Mouse (Mus musculus) kidney, embryonic 14.5 days (tissue): ENCODE data around the gene AA986860. TPM values are rescaled to one million over a fixed set of nuclear protein-coding genes. Genes with fewer than 3 reads are reported as not detected.

Experiments
- ATAC-seq: fragments of 200-750 bp; cut with Nextera tagmentation; 2 replicates; pipeline ENCODE4 v1.8.0; 2017; ENCODE audit warnings: moderate number of reproducible peaks, mild to moderate bottlenecking, moderate TSS enrichment, moderate library complexity; ENCODE audit not compliant: low FRiP score, low TSS enrichment
- H3K27ac ChIP-seq: fragments of 300-500 bp; sonication (generic); 2 replicates; pipeline ENCODE4 v1.5.1; 2014; ENCODE audit warnings: low read depth, mild to moderate bottlenecking, low read length, moderate library complexity, mixed read lengths
- H3K27me3 ChIP-seq: fragments of 300-500 bp; sonication (generic); 2 replicates; pipeline ENCODE4 v1.6.1; 2014; ENCODE audit warnings: mild to moderate bottlenecking, low read length; ENCODE audit not compliant: control insufficient read depth, insufficient read depth
- H3K36me3 ChIP-seq: fragments of 300-500 bp; sonication (generic); 2 replicates; pipeline ENCODE4 v1.6.1; 2014; ENCODE audit warnings: low read length, mixed read lengths; ENCODE audit not compliant: control insufficient read depth, insufficient read depth
- H3K4me1 ChIP-seq: fragments of 300-500 bp; sonication (generic); 2 replicates; pipeline ENCODE4 v1.6.1; 2014; ENCODE audit warnings: low read length, mixed read lengths; ENCODE audit not compliant: control insufficient read depth, insufficient read depth
- H3K4me2 ChIP-seq: fragments of 300-500 bp; sonication (generic); replicated peaks from 2 replicates; pipeline ENCODE4 v1.6.1; 2014; ENCODE audit warnings: low read depth, mild to moderate bottlenecking, low read length
- H3K4me3 ChIP-seq: fragments of 300-500 bp; sonication (generic); 2 replicates; pipeline ENCODE4 v1.5.1; 2014; ENCODE audit warnings: mild to moderate bottlenecking, low read length
- H3K9ac ChIP-seq: fragments of 300-500 bp; sonication (generic); 2 replicates; pipeline ENCODE4 v1.6.1; 2014; ENCODE audit warnings: low read depth, mild to moderate bottlenecking, low read length, moderate library complexity
- H3K9me3 ChIP-seq: fragments of 300-500 bp; sonication (generic); 2 replicates; pipeline ENCODE4 v1.6.1; 2016; ENCODE audit warnings: low read length; ENCODE audit not compliant: control insufficient read depth
- WGBS: fragments of 180-500 bp; shearing (Covaris S2); extraction: QIAGEN DNeasy Blood & Tissue Kit; methylation state at CpG from one replicate; pipeline ENCODE4 v1.1.7; 2014; 5-methylcytosine and 5-hydroxymethylcytosine counted together
- polyA plus RNA-seq: library from polyadenylated mRNA; unstranded; fragments of >200 nt; fragmentation: Nextera tagmentation; extraction: Ambion mirVana; gene quantifications from 2 replicates; pipeline ENCODE4 v1.2.1, GENCODE M21; 2014

AA986860 gene
- polyA plus RNA-seq, 1 experiment from 2014 or later = 8.9 TPM

DNA sequence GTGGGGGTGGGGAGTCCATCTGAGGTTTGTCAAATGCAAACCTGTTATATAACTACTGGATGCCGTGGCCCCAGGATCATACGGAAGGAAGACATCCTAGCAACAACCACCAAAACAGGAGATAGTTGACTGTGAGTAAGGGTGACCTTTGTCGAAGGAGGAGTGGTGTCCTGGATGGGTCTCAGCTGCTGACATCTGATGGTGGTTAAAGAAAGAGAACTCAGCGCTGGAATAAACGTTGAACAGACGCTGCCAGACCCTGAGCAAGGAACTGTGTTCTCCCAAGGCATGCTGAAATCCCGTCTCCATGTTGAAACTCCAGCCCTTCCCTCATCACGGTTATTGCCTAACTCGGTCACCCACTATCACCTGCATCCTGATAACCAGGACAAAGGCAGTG is 27.9 kb downstream of the AA986860 start:
- Histone ChIP-seq H3K27me3 (no peaks in the 10 kb centered on the region), H3K9ac (no peak overlapping the region), H3K9me3 (no peaks in the 10 kb centered on the region), H3K36me3 (no peaks in the 10 kb centered on the region), H3K4me3 (no peak overlapping the region), H3K4me2 (no peak overlapping the region), H3K4me1 (no peaks in the 10 kb centered on the region), H3K27ac (no peak overlapping the region)
- ATAC-seq = no peak
- WGBS = 83% methylated on average over 9 of the region's 9 CpGs

- Histone ChIP-seq H3K9me3 (no peaks in the 10 kb centered on the region), H3K4me3 (no peak overlapping the region), H3K27ac (no peak overlapping the region), H3K9ac (no peak overlapping the region), H3K27me3 (no peaks in the 10 kb centered on the region), H3K36me3 (no peaks in the 10 kb centered on the region), H3K4me1 (no peaks in the 10 kb centered on the region), H3K4me2 (no peak overlapping the region)
- WGBS = 82% methylated on average over 1 of the region's 1 CpGs
- no peak for ATAC-seq
Measured at GRCm38 (mm10) chr1:130761597-130761996, 29.8 kb downstream of the AA986860 start.

DNA sequence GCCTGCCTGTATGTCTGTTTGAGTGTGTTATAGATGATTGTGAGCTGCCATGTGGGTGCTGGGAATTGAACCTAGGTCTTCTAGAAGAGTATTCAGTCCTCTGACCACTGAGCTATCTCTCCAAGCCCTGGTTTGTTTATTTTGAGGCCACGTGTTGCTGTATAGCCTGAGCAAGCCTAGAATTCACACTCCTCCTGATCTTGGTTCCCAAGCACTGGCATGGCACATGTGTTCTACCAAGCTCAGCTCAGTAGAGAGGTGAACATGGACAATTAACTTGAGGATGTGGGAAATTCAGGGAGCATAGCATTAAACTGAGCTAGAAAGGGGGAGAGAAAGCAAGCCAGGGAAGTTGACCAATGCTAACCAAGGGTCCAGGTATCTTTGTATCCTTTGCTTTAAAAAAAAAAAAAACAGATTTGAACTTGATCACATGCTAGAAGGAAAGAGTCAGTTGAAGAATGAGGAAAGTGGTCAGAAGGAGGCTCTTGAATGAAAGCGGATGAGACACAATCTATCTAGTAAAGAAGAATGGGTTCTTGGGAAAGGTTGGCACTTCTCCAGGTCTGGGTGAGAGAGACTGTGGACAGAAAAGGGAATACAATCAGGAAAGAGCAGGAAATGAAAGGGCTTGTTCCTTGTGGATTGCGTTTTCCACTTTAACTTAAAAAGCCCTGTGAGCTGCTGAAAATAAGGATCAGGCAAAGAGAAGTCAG is 30.4 kb downstream of the AA986860 start:
- WGBS = 80% methylated on average over 3 of the region's 3 CpGs
- H3K4me2 ChIP-seq = no peak overlapping the region
- no peaks in the 10 kb centered on the region for H3K36me3 ChIP-seq
- H3K27me3 ChIP-seq = no peaks in the 10 kb centered on the region
- no peak overlapping the region for H3K9ac ChIP-seq
- no peak overlapping the region for H3K27ac ChIP-seq
- no peak overlapping the region for H3K4me3 ChIP-seq
- H3K9me3 ChIP-seq = no peaks in the 10 kb centered on the region
- no peak for ATAC-seq
- H3K4me1 ChIP-seq = no peaks in the 10 kb centered on the region

DNA sequence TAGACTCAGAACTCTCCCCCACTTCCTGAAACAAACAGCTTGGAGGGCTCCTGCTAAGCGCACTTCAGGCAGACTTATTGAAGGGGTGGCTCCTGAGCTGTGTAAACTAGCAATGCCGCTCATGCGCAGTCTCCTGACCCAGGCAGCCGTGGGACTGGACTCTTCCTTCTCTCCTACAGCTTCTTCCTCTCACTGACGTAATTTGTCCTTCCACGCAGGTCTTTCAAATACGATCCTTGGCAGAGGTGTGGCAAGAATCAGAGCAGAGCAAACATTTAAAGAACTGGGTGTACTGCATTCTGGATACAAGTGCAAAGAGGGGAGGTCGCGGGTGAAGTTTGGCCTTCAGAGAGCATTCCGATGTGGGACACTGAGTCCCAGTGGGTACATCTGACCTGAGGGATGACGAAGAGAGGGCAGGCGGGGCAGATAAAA is 32.3 kb downstream of the AA986860 start:
- H3K27ac ChIP-seq = no peak overlapping the region
- H3K9me3 ChIP-seq = no peaks in the 10 kb centered on the region
- no peak overlapping the region for H3K4me2 ChIP-seq
- no peak overlapping the region for H3K4me3 ChIP-seq
- H3K9ac ChIP-seq = no peak overlapping the region
- 79% methylated on average over 12 of the region's 12 CpGs for WGBS
- ATAC-seq = no peak
- H3K27me3 ChIP-seq = no peaks in the 10 kb centered on the region
- no peaks in the 10 kb centered on the region for H3K4me1 ChIP-seq
- no peaks in the 10 kb centered on the region for H3K36me3 ChIP-seq

DNA sequence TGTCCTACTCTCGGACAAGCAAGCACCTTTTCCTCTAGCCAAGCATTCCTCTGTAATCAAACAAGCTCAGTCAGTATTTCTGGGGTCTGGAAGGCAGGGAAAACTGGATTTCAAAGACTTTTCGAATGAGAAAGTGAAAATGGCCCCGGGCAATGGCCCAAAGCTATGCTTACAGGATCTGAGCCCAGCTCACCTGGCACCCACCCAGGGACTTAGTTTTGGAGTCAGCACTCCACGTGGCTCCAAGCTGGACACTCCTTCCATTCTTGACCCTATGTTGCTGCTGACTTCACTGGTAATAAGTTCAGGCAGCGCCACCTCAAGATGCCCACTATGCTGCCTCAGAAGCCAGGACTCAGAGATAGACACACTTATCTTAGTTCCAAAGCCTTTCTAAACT is 35.3 kb downstream of the AA986860 start:
- no peak overlapping the region for H3K27ac ChIP-seq
- H3K4me2 ChIP-seq = no peak overlapping the region
- WGBS = 82% methylated on average over 5 of the region's 5 CpGs
- H3K9ac ChIP-seq = no peak overlapping the region
- no peak overlapping the region for H3K4me3 ChIP-seq
- no peaks in the 10 kb centered on the region for H3K4me1 ChIP-seq
- no peak for ATAC-seq
- no peaks in the 10 kb centered on the region for H3K9me3 ChIP-seq
- no peaks in the 10 kb centered on the region for H3K36me3 ChIP-seq
- H3K27me3 ChIP-seq = no peaks in the 10 kb centered on the region

DNA sequence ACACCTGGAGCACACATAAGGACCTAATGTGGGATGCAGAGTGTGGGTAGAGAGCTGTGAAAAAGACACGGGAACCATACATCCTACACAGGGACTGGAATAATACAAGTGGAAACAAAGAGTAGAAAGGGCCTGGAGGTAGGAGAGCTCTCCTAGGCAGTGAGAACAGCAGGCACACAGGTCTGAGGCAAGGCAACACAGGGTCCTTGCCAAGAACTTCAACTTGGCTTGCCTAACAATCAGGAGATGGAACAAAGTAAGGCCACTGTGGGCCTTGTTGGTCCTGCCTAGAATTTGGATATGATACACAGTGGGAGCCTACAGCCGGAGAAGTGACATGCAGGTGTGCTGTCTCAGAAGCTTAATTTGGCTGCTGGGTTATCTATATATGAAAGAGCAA is 38.1 kb downstream of the AA986860 start:
- Histone ChIP-seq H3K27me3 (no peaks in the 10 kb centered on the region), H3K9me3 (no peaks in the 10 kb centered on the region), H3K27ac (no peak overlapping the region), H3K9ac (no peak overlapping the region), H3K4me2 (no peak overlapping the region), H3K36me3 (no peaks in the 10 kb centered on the region), H3K4me1 (no peaks in the 10 kb centered on the region), H3K4me3 (no peak overlapping the region)
- 94% methylated on average over 2 of the region's 2 CpGs for WGBS
- ATAC-seq = no peak

- Histone ChIP-seq H3K4me3 (no peak overlapping the region), H3K9me3 (no peaks in the 10 kb centered on the region), H3K9ac (no peak overlapping the region), H3K27ac (no peak overlapping the region), H3K36me3 (no peaks in the 10 kb centered on the region), H3K4me1 (no peaks in the 10 kb centered on the region), H3K27me3 (no peaks in the 10 kb centered on the region), H3K4me2 (no peak overlapping the region)
- 75% methylated on average over 4 of the region's 4 CpGs for WGBS
- peak; percentile 80 for ATAC-seq
Measured at GRCm38 (mm10) chr1:130770487-130770886, 38.7 kb downstream of the AA986860 start.

DNA sequence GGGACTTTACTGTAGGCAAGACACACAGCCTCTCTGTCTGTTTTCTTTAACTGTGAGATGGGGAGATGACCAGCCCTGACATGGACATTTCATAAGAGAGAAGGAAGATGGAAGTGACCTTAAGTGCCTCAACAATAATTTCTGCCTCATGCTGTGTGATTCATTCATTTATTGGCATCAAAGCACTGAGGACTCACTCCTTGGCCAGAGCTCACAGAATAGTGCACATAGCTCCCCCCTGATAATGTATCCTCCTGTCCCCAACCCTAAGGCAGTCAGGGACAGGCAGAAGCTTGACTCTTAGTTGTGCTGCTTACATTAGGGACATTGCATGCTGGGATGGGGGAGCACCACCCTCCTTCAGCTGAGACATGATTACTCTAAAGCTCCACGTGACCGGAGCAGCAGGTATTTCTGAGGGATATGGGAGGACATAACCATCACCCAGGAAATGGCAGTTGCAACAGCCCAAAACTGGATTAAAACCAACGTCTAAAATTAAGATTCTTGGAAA is 39.3 kb downstream of the AA986860 start:
- no peak for ATAC-seq
- no peaks in the 10 kb centered on the region for H3K4me1 ChIP-seq
- no peaks in the 10 kb centered on the region for H3K9me3 ChIP-seq
- no peak overlapping the region for H3K4me3 ChIP-seq
- 72% methylated on average over 3 of the region's 3 CpGs for WGBS
- no peaks in the 10 kb centered on the region for H3K27me3 ChIP-seq
- H3K9ac ChIP-seq = no peak overlapping the region
- no peak overlapping the region for H3K4me2 ChIP-seq
- H3K36me3 ChIP-seq = no peaks in the 10 kb centered on the region
- no peak overlapping the region for H3K27ac ChIP-seq

DNA sequence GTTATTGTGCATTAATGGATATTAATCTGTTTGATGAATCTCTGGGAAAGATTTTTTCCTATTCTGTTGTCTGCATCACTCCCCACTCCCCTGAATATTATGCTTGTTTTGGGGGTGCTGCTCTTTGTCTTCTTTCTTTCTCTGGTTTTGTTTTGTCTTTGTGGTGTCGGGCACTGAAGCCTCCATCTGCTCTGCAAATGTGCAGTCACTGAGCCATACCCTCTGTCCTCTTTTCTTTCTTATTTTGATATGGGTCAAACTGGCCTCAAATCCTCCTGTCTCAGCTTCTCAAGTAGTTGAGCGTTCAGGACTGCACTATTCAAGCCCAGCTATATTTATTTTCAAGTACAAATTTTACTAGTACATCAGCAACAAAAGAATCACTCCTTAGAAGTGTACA is 43.5 kb downstream of the AA986860 start:
- no peak overlapping the region for H3K27ac ChIP-seq
- H3K4me1 ChIP-seq = no peaks in the 10 kb centered on the region
- no peaks in the 10 kb centered on the region for H3K9me3 ChIP-seq
- no peak for ATAC-seq
- H3K27me3 ChIP-seq = no peaks in the 10 kb centered on the region
- H3K4me2 ChIP-seq = no peak overlapping the region
- 79% methylated on average over 2 of the region's 2 CpGs for WGBS
- H3K9ac ChIP-seq = no peak overlapping the region
- no peak overlapping the region for H3K4me3 ChIP-seq
- no peaks in the 10 kb centered on the region for H3K36me3 ChIP-seq
